Mouse (Mus musculus) hindbrain, embryonic 16.5 days (tissue): ENCODE measurements at regions not wholly inside any gene's neighbourhood (a gene's known extent, or its start where the extent isn't known, plus 50 kb on each side); places are given as distances from the start of the nearest gene placed in this dataset.
A peak's percentile ranks its signal among the peaks of the same experiment; 100 is the strongest.

Experiments
- ATAC-seq: fragments of 200-750 bp; cut with Nextera tagmentation; 2 replicates; pipeline ENCODE4 v1.8.0; 2017; ENCODE audit warnings: moderate TSS enrichment, moderate library complexity
- H3K27ac ChIP-seq: fragments of 300-500 bp; sonication (generic); 2 replicates; pipeline ENCODE4 v1.5.1; 2014; ENCODE audit warnings: low read depth, mild to moderate bottlenecking, control low read depth, low read length, moderate library complexity
- H3K27me3 ChIP-seq: fragments of 300-500 bp; sonication (generic); replicated peaks from 2 replicates; pipeline ENCODE4 v1.6.1; 2014; ENCODE audit warnings: low read length; ENCODE audit not compliant: control insufficient read depth, insufficient read depth
- H3K36me3 ChIP-seq: fragments of 300-500 bp; sonication (generic); 2 replicates; pipeline ENCODE4 v1.6.1; 2014; ENCODE audit warnings: mild to moderate bottlenecking, low read length, moderate library complexity, mixed read lengths; ENCODE audit not compliant: control insufficient read depth, insufficient read depth
- H3K4me1 ChIP-seq: fragments of 300-500 bp; sonication (generic); 2 replicates; pipeline ENCODE4 v1.6.1; 2014; ENCODE audit warnings: low read depth, low read length; ENCODE audit not compliant: control insufficient read depth, insufficient read depth
- H3K4me2 ChIP-seq: fragments of 300-500 bp; sonication (generic); 2 replicates; pipeline ENCODE4 v1.6.1; 2014; ENCODE audit warnings: mild to moderate bottlenecking, low read length, control low read depth, moderate library complexity
- H3K4me3 ChIP-seq: fragments of 300-500 bp; sonication (generic); 2 replicates; pipeline ENCODE4 v1.5.1; 2014; ENCODE audit warnings: mild to moderate bottlenecking, low read length, control low read depth, moderate library complexity
- H3K9ac ChIP-seq: fragments of 300-500 bp; sonication (generic); 2 replicates; pipeline ENCODE4 v1.6.1; 2014; ENCODE audit warnings: low read depth, mild to moderate bottlenecking, control low read depth, low read length, moderate library complexity
- H3K9me3 ChIP-seq: fragments of 300-500 bp; sonication (generic); 2 replicates; pipeline ENCODE4 v1.6.1; 2014; ENCODE audit warnings: mild to moderate bottlenecking, low read length, moderate library complexity; ENCODE audit not compliant: control insufficient read depth
- WGBS: fragments of 180-500 bp; shearing (Covaris S2); extraction: QIAGEN DNeasy Blood & Tissue Kit; methylation state at CpG from one replicate; pipeline ENCODE4 v1.1.7; 2014; 5-methylcytosine and 5-hydroxymethylcytosine counted together

DNA sequence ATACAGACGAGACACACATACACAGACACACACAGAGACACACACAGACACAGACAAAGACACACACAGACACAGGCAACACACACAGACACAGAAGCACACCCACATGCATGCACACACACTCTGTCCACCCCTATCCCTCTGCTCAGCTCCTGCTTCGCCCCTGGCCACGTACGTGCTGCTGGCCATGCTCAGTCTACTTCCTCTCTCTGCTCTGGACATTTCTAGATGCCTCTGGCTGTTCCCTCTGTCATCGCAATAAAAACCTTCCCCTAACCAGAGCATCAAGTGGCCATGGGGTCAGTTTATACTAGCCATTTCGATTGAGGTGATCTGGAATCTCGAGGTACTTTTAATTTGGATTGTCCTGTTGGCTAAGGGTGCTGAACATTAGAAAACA is 118.9 kb upstream of the Slc38a2 start:
- WGBS = 91% methylated on average over 7 of the region's 7 CpGs
- no peak for ATAC-seq
- Histone ChIP-seq H3K4me3 (no peak overlapping the region), H3K4me1 (no peaks in the 10 kb centered on the region), H3K4me2 (no peak overlapping the region), H3K36me3 (no peaks in the 10 kb centered on the region), H3K27me3 (no peaks in the 10 kb centered on the region), H3K9me3 (no peaks in the 10 kb centered on the region), H3K9ac (no peak overlapping the region), H3K27ac (no peak overlapping the region)

DNA sequence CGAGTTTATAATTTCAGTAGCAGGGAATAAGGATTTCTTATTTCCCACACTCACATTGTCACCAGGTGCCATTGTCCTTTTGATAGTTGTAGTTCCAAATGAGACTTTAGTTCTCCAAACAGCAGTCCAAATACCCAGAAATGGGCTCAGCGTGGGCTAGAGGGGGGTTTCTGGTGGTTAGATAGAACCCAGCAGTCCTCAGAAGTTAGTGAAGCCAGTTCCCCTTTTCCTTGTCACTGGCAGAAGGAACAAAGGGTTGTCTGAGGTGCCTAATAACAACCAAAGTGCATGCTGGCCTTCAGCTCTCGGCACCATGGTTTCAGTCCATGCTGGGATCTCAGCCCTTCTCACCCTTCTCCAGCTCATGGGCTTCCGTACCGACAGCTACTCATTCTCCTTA is 118.1 kb upstream of the Slc38a2 start:
- no peak overlapping the region for H3K4me2 ChIP-seq
- no peaks in the 10 kb centered on the region for H3K4me1 ChIP-seq
- no peaks in the 10 kb centered on the region for H3K27me3 ChIP-seq
- no peaks in the 10 kb centered on the region for H3K36me3 ChIP-seq
- 88% methylated on average over 5 of the region's 5 CpGs for WGBS
- no peak overlapping the region for H3K4me3 ChIP-seq
- H3K9me3 ChIP-seq = no peaks in the 10 kb centered on the region
- no peak overlapping the region for H3K27ac ChIP-seq
- no peak for ATAC-seq
- no peak overlapping the region for H3K9ac ChIP-seq

DNA sequence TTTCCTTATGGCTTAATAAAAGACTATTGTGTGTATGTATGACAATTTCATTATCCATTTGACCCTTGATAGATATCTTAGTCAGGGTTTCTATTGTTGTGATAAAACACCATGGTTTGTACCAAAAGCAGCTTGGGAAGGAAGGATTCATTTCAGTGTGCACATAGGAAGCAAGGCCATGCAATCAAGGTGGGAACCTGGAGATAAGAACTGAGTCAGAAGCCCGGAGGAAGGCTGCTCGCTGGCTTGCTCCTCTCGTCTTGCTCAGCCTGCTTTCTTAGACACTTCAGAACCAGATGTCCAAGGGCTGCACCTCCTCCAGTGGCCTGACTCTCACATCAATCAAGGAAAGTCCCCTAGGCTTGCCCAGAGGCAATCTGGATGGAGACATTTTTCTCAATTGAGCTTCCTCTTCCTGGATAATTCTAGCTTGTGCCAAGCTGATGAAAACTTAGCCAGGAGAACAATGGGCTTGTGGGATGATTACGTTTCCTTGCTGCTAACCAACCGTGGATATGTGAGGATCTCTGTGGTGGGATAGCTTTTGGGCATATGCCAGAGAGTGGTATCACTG is 117.6 kb upstream of the Slc38a2 start:
- 85% methylated on average over 5 of the region's 5 CpGs for WGBS
- no peaks in the 10 kb centered on the region for H3K36me3 ChIP-seq
- no peak overlapping the region for H3K27ac ChIP-seq
- no peaks in the 10 kb centered on the region for H3K9me3 ChIP-seq
- no peak overlapping the region for H3K9ac ChIP-seq
- no peaks in the 10 kb centered on the region for H3K27me3 ChIP-seq
- H3K4me3 ChIP-seq = no peak overlapping the region
- no peak for ATAC-seq
- no peak overlapping the region for H3K4me2 ChIP-seq
- no peaks in the 10 kb centered on the region for H3K4me1 ChIP-seq

DNA sequence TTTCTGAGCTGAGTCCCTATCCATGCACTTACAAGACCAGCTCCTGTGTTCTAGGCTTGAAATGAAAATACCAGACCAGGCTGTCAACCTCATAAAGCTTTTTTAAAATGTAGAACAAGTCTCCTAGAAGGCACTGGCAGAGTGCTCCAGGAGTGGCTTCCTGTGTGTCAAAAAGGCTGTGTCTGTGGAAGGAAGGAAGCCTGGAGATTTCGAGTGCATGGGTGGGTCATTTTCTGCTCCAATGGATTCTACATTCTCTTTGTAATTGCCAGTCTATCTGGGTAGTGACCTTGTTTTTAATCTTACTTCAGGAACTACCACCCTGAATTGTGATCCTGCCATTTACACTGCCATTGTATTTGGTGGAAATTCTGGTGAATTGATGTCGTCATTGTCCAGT is 113.9 kb upstream of the Slc38a2 start:
- Histone ChIP-seq H3K36me3 (no peaks in the 10 kb centered on the region), H3K27ac (no peak overlapping the region)
- whole genome bisulfite sequencing = 70% methylated on average over 2 of the region's 2 CpGs

DNA sequence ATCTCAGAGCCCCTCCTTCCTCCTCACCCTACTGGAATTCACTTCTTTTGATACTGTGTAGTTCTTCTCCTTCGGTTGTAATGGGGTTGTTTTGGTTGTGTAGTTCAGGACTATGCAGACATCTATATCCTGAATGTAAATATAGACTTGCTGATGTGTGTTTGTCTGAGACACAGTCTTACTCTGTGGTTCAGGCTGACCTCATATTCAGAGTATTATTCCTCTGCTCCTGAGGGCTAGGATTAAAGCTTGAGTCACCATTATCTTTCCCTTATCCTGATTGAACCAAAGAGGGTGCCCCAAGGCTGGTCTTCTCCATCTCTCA is 103.2 kb upstream of the Slc38a2 start:
- no peak overlapping the region for H3K9ac ChIP-seq
- no peaks in the 10 kb centered on the region for H3K27me3 ChIP-seq
- no peaks in the 10 kb centered on the region for H3K36me3 ChIP-seq
- no peak overlapping the region for H3K4me3 ChIP-seq
- no peaks in the 10 kb centered on the region for H3K4me1 ChIP-seq
- no peak overlapping the region for H3K4me2 ChIP-seq
- 77% methylated on average over 1 of the region's 1 CpGs for WGBS
- H3K27ac ChIP-seq = no peak overlapping the region
- no peaks in the 10 kb centered on the region for H3K9me3 ChIP-seq
- no peak for ATAC-seq

More for the DNA sequence above, 113.9 kb upstream of the Slc38a2 start:
- Histone ChIP-seq H3K4me1 (no peaks in the 10 kb centered on the region), H3K4me3 (no peak overlapping the region), H3K9ac (no peak overlapping the region), H3K9me3 (peaks cover 3% of the 10 kb centered on the region), H3K27me3 (no peaks in the 10 kb centered on the region), H3K4me2 (no peak overlapping the region)
- no peak for ATAC-seq

DNA sequence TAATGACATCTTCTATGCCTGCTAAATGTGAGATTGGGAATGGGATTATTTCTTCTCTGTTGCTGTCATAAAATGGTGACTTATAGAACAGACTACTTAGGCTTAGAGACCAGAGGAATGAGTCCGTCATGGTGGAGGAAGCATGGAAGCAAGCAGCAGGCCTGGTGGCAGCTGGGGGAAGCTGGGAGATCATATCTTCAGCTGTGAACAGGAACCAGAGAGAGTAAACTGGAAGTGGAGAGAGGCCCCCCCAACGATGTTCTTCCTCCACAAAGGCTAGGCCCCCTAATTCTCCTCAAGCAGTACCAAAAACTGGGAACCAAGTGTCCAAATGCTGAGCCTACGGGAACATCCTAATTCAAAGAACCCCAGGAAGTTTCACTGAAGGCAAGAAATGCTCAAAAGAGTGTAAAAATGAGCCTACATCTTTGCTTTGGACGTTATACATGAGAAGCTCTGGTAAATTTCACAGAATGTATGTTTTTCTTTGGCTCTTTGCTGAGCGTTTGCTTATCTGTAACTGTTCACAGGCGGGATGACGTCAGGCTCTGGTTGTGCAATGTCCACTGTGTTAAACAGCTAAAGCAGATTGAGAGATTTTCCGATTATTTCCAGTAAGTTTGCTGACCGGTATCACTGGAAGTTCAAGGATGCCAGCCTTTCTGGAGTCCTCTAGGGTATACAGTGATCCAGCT is 102.7 kb upstream of the Slc38a2 start:
- Histone ChIP-seq H3K4me2 (no peak overlapping the region), H3K36me3 (no peaks in the 10 kb centered on the region), H3K27me3 (no peaks in the 10 kb centered on the region), H3K9me3 (no peaks in the 10 kb centered on the region), H3K4me3 (no peak overlapping the region), H3K9ac (no peak overlapping the region), H3K4me1 (no peaks in the 10 kb centered on the region), H3K27ac (no peak overlapping the region)
- ATAC-seq = no peak
- 87% methylated on average over 9 of the region's 9 CpGs for WGBS

DNA sequence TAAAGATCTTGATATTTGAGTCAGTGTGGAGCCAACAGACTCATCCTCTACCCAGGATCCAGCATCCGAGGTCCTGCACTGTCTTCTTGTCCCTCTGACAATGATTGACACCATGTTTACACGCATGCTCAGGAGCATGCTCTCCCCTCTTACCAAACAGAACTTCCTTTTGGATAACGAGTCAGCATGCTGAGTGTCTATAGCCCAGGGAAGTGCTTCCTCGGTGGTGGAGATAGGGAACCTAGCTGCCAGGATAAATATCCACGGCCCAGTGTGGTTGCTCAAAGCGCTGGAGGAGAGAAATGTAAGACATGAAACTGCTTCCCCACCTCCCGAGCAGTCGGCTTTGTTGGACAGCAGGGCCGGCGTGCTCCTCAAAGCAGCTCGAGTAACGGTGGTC is 99.7 kb upstream of the Slc38a2 start:
- H3K9me3 ChIP-seq = no peaks in the 10 kb centered on the region
- H3K36me3 ChIP-seq = no peaks in the 10 kb centered on the region
- no peak overlapping the region for H3K4me2 ChIP-seq
- no peak for ATAC-seq
- peak overlapping the region; percentile 16; the same call in 1 of the 2 replicates for H3K27ac ChIP-seq
- H3K27me3 ChIP-seq = no peaks in the 10 kb centered on the region
- no peaks in the 10 kb centered on the region for H3K4me1 ChIP-seq
- H3K9ac ChIP-seq = no peak overlapping the region
- H3K4me3 ChIP-seq = no peak overlapping the region
- 58% methylated on average over 12 of the region's 12 CpGs for WGBS

DNA sequence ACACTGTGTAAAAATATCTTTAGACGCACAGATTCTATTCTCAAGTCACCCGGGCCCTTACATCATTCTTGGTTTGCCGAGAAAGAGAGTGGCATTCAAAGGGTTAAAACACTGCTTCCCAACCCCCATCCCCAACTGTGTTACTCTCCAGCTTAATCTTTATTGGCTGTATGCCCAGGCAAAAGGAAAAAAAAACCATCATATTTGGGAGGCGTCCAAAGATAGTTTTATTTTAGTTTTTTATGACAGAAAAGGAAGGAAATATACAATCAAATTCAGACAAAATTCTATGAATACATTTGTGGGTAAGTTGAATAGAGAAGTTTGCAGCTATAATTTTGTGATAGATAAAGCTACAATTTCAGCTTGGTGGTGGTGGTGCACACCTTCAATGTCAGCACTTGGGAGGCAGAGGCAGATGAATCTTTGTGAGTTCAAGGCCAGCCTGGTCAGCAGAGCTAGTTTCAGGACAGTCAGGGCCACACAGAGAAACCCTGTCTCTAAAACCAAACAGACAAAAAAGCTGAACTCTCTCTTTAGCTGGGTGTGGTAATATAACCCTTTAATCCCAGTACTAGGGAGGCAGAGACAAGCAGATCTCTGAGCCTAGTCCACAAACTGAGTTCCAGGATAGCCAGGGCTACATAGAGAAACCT is 98.2 kb upstream of the Slc38a2 start:
- Histone ChIP-seq H3K9ac (no peak overlapping the region), H3K4me2 (no peak overlapping the region), H3K4me3 (no peak overlapping the region), H3K9me3 (no peaks in the 10 kb centered on the region), H3K4me1 (no peaks in the 10 kb centered on the region), H3K27me3 (no peaks in the 10 kb centered on the region), H3K36me3 (no peaks in the 10 kb centered on the region), H3K27ac (0 out of 2 replicates have a peak overlapping the region, but pooled peaks have one; percentile 10)
- WGBS = 59% methylated on average over 4 of the region's 4 CpGs
- ATAC-seq = no peak

DNA sequence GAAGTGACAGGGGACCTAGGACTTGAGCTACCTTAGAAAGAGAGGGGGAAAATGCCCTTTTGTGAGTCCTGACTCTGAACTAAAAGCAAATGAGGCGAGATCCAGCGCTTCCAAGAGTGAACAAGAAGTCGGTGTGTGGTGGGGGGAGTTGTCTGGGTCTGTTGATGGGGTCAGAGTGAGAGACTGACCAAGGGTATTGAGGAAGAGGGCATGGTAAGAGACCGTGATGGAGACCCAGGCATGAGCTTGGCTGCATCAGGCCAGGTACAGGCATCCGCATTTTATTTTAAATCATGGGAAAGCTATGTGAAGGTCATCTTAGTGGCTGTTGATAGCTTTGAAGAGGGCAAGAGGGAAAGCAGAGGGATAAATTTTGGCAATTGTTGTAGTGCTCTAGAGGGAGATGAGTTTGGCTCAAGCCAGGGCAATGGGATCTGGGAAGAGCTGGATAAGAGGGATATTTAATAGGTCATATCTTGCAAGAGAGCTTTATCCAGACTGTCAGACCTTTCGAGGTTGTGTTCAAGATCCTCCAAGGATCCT is 94.7 kb upstream of the Slc38a2 start:
- Histone ChIP-seq H3K4me2 (no peak overlapping the region), H3K27me3 (no peaks in the 10 kb centered on the region), H3K4me1 (no peaks in the 10 kb centered on the region), H3K9me3 (no peaks in the 10 kb centered on the region), H3K4me3 (no peak overlapping the region), H3K9ac (no peak overlapping the region), H3K36me3 (no peaks in the 10 kb centered on the region), H3K27ac (no peak overlapping the region)
- 92% methylated on average over 6 of the region's 6 CpGs for WGBS
- ATAC-seq = no peak
